Mouse (Mus musculus) bone marrow macrophage, adult 2 months (primary cell): ENCODE measurements around the gene Ccdc33.

Experiments used
- CTCF ChIP-seq: IDR thresholded peaks from 2 replicates; pipeline ENCODE4 v1.5.1; 2012; ENCODE audit warnings: low read depth, mild to moderate bottlenecking, low read length, moderate library complexity
- POLR2A ChIP-seq: IDR thresholded peaks from 2 replicates; pipeline ENCODE4 v1.6.1; 2012; ENCODE audit warnings: mild to moderate bottlenecking, low read depth, low read length, borderline replicate concordance

DNA sequence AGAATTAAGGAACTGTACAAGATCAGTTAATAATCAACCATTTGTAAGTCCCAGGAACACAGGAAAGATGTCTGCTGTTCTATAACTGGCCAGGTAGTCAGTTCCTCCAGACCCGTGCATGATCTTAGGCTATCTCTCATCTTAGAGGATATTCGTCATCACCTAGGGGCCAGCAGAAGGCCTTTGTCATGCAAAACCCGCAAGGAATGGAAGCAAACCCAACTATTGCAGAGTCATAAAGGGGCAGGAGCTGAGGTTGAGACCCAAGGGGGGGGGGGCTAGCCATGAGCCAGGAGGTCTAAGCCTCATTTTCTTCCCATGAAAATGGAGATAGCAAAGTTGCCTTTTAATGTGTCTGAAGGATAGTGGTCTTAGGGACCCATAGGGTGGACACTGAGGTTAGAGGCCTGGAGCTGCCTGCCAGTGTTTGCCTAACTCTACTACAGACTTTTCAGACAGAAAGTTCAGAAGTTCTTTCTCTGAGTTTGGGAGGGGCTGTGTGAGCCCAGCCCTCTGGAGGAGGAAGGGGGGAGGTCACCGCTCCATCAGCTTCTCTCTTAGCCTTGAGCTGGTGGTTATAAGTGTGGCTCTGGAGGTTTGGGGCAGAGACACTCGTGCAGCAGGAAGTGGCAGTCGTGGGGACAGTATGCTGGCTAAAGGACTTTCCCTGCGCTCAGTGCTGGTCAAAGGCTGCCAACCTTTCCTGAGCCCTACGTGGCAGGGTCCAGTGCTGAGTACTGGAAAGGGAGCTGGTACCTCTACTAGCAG is 104.0 kb downstream of the Ccdc33 start:
- TF ChIP-seq CTCF (no peak), POLR2A (no peak)
